Mouse (Mus musculus) lung, adult 10 weeks (tissue): ENCODE measurements around the gene AU040320. TPM values are rescaled to one million over a fixed set of nuclear protein-coding genes. Genes with fewer than 3 reads are reported as not detected.

ENCODE experiments used
- polyA plus RNA-seq: library from polyadenylated mRNA; stranded (reverse); fragments of 350-450 nt; fragmentation: Illumina TruSeq; extraction: RNeasy Lipid Tissue Mini Kit (QIAGEN cat#74804); gene quantifications from one replicate; pipeline ENCODE4 v1.2.3, GENCODE M21; 2014; ENCODE audit warnings: low read depth, low replicate concordance; ENCODE audit not compliant: insufficient read depth

AU040320 gene
- polyA plus RNA-seq = 12.1 TPM

GRCm38 (mm10) chr4:126753268-126754230 lies at the start of gene AU040320, which contains the start of gene Ncdn:
TSS of gene AU040320 (plus strand) at chr4:126753544.
TSS of gene Ncdn (minus strand) at chr4:126753438.

GRCm38 (mm10) chr4:126736001-126736414 lies 17.3 kb upstream of the AU040320 start, which contains the start of gene Tfap2e:
TSS of gene Tfap2e (minus strand) at chr4:126736240.

Other genes with a start within 250 kb of the AU040320 start
- gene Ago4, start 220.1 kb upstream of the AU040320 start, polyA plus RNA-seq = 3.3 TPM
- gene Clspn, start 196.6 kb upstream of the AU040320 start, polyA plus RNA-seq = 0.30 TPM
- gene 5730409E04Rik, start 143.7 kb upstream of the AU040320 start, polyA plus RNA-seq = 11.2 TPM
- 133 TPM for gene Psmb2, start 75.9 kb upstream of the AU040320 start, polyA plus RNA-seq
- gene Tfap2e, start 17.3 kb upstream of the AU040320 start, polyA plus RNA-seq = not detected
- 8.6 TPM for gene Ncdn, start 106 bp upstream of the AU040320 start, polyA plus RNA-seq
- 5.0 TPM for gene Zmym4, start 214.6 kb downstream of the AU040320 start, polyA plus RNA-seq